Mouse (Mus musculus) embryonic fibroblast, embryonic 13.5 days (primary cell): ENCODE results near the gene Lat. TPM values are rescaled to one million over a fixed set of nuclear protein-coding genes. Genes with fewer than 3 reads are reported as not detected.

Source experiments
- H3K27ac ChIP-seq: 2 replicates; pipeline ENCODE4 v1.5.1; 2012; ENCODE audit warnings: low read length, control low read depth, inconsistent platforms; ENCODE audit not compliant: insufficient read depth
- H3K4me1 ChIP-seq: 2 replicates; pipeline ENCODE4 v1.6.1; 2011; ENCODE audit warnings: low read length; ENCODE audit not compliant: control insufficient read depth, insufficient read depth
- H3K4me3 ChIP-seq: 2 replicates; pipeline ENCODE4 v1.5.1; 2011; ENCODE audit warnings: mild to moderate bottlenecking, control low read depth, low read length; ENCODE audit not compliant: insufficient read depth
- CTCF ChIP-seq: IDR thresholded peaks from 2 replicates; pipeline ENCODE4 v1.5.1; 2011; ENCODE audit warnings: mild to moderate bottlenecking, control low read depth, low read length, moderate library complexity, borderline replicate concordance; ENCODE audit not compliant: insufficient read depth
- POLR2A ChIP-seq: IDR thresholded peaks from 2 replicates; pipeline ENCODE4 v1.6.1; 2011; ENCODE audit warnings: low read depth, mild to moderate bottlenecking, control low read depth, low read length, moderate library complexity
- polyA plus RNA-seq: library from polyadenylated mRNA; stranded (reverse); fragments of >200 nt; gene quantifications from 2 replicates; pipeline ENCODE4 v1.2.4, GENCODE M21; 2011; ENCODE audit warnings: low read depth; ENCODE audit not compliant: missing spikeins, insufficient read length

Lat gene
- polyA plus RNA-seq, 1 experiment: 0.35 TPM

DNA sequence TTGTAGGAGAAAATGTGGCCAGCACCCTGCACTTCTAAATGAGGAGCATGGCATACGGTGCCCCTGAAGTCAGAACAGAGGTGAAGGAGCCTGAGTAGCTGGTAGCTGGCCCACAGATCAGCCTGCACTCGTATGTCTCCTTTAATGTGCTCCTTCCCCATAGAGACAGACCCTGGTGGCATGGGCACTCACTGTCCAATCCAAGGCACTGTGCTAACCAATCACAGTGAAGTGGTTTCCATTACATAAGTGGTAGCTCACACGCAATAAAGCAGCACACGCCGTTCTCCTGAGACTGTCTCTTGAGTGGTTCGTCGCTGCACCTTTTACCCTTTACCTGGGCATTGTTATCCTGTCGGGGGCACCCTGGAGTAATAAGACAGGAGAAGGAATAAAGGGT, 55.1 kb downstream of the Lat start:
- no peaks in the 10 kb centered on the region; the same call in 1 of the 2 replicates for H3K4me1 ChIP-seq
- H3K4me3 ChIP-seq: no peak overlapping the region
- no peak overlapping the region for H3K27ac ChIP-seq
- TF ChIP-seq POLR2A: no peak
- no peak for TF ChIP-seq CTCF

Other genes with a start within 250 kb of the Lat start
- gene Xpo6, start 169.1 kb downstream of the Lat start, polyA plus RNA-seq: 108 and 115 TPM in 2 replicates
- 4.6 and 5.8 TPM in 2 replicates for gene Sbk1, start 97.0 kb downstream of the Lat start, polyA plus RNA-seq
- 34.6 and 40.2 TPM in 2 replicates for gene Spns1, start 7.9 kb upstream of the Lat start, polyA plus RNA-seq
- 4.4 and 7.4 TPM in 2 replicates for gene Nfatc2ip, start 27.2 kb upstream of the Lat start, polyA plus RNA-seq
- gene Cd19, start 45.3 kb upstream of the Lat start, polyA plus RNA-seq: not detected in 2 replicates
- 13.3 and 20.6 TPM in 2 replicates for gene Rabep2, start 59.2 kb upstream of the Lat start, polyA plus RNA-seq
- not detected in 2 replicates for gene Atp2a1, start 93.5 kb upstream of the Lat start, polyA plus RNA-seq
- 27.7 and 31.3 TPM in 2 replicates for gene Sh2b1, start 105.9 kb upstream of the Lat start, polyA plus RNA-seq
- gene Tufm, start 117.8 kb upstream of the Lat start, polyA plus RNA-seq: 71.4 and 77.9 TPM in 2 replicates
- 131 and 149 TPM in 2 replicates for gene Atxn2l, start 133.9 kb upstream of the Lat start, polyA plus RNA-seq
- gene Eif3c, start 196.8 kb upstream of the Lat start, polyA plus RNA-seq: 413 and 481 TPM in 2 replicates
- 9.3 and 10.0 TPM in 2 replicates for gene Apobr, start 215.4 kb upstream of the Lat start, polyA plus RNA-seq
- 12.4 and 16.7 TPM in 2 replicates for gene Cln3, start 216.2 kb upstream of the Lat start, polyA plus RNA-seq
- not detected in 2 replicates for gene Il27, start 225.4 kb upstream of the Lat start, polyA plus RNA-seq